8 mouse cellular contexts compared by ENCODE assay signal in genomic region chr2:74668370-74669229, GRCm38 (mm10). TPM values are rescaled to one million over a fixed set of nuclear protein-coding genes. Genes with fewer than 3 reads are reported as not detected.
A peak's percentile ranks its signal among the peaks of the same experiment; 100 is the strongest.
DNase-seq lines count a peak whose midpoint lies in the region; ATAC-seq and TF ChIP-seq lines count a peak whose summit lies in the region.
"Had no signal": no experiment of that assay in that cellular context is flagged by ENCODE, and none has a peak within 500 bp of the region (broad histone marks: within the 10 kb centered on the region; RNA-seq: fewer than 3 reads in every experiment).

No protein-coding gene starts in this region.

- H3K4me3 ChIP-seq in spleen, adult 2 months (ENCODE audit: extremely low read depth, insufficient read depth, insufficient read length) = 0 out of 2 replicates have a peak overlapping the region, but pooled peaks have one; percentile 4
- peak overlapping the region; percentile 10 for H3K4me3 ChIP-seq in forebrain, postnatal 0 days (ENCODE audit: low read depth, low read length)
- H3K4me3 ChIP-seq in limb, embryonic 14.5 days (replicated peaks; ENCODE audit: low read length) = peak overlapping the region; percentile 74
- peak overlapping the region; percentile 32 for H3K4me3 ChIP-seq in stomach, postnatal 0 days (ENCODE audit: low read depth, low read length)

- no peak overlapping the region for H3K27ac ChIP-seq in spleen, adult 2 months (ENCODE audit: insufficient read depth, low read length)
- no peak overlapping the region for H3K27ac ChIP-seq in forebrain, postnatal 0 days (ENCODE audit: low read depth, low read length)
- peak overlapping the region; percentile 96 for H3K27ac ChIP-seq in limb, embryonic 14.5 days (replicated peaks; ENCODE audit: low read depth, low read length)
- H3K27ac ChIP-seq in stomach, postnatal 0 days (replicated peaks) = no peak overlapping the region

- DNase-seq in spleen, adult 2 months (ENCODE audit: low read depth in 1 of 2, low spot score in 2 of 2) = no peak
- DNase-seq in spleen, postnatal 36 days (ENCODE audit: low spot score in 2 of 2) = no peak
- peak; percentile 55 for DNase-seq in forebrain, postnatal 0 days
- no peak for DNase-seq in limb, embryonic 14.5 days (ENCODE audit: low spot score)
- no peak for DNase-seq in stomach, postnatal 0 days (ENCODE audit: low spot score)
- no peak for DNase-seq in layer of hippocampus, postnatal 10 days (ENCODE audit: low spot score in 2 of 2)
- no peak for DNase-seq in adrenal gland, adult 2 months
- DNase-seq: layer of hippocampus, adult 9-11 months had no signal

- H3K27me3 ChIP-seq in spleen, adult 2 months (ENCODE audit: control insufficient read depth, insufficient read depth, low read length) = peaks cover 33% of the 10 kb centered on the region
- H3K27me3 ChIP-seq in forebrain, postnatal 0 days (ENCODE audit: insufficient read depth, low read length) = peaks cover 95% of the 10 kb centered on the region
- peaks cover 29% of the 10 kb centered on the region; the same call in 1 of the 2 replicates for H3K27me3 ChIP-seq in limb, embryonic 14.5 days (ENCODE audit: control insufficient read depth, insufficient read depth, low read length)
- H3K27me3 ChIP-seq in stomach, postnatal 0 days (ENCODE audit: control insufficient read depth, insufficient read depth, low read length) = peaks cover 54% of the 10 kb centered on the region; the same call in 1 of the 2 replicates

- no peak for TF ChIP-seq POLR2A in spleen, adult 2 months (IDR thresholded peaks at IDR 0.05; ENCODE audit: low read depth, low read length)
- peak; percentile 19; the same call in 1 of the 2 replicates for TF ChIP-seq POLR2A in limb, embryonic 14.5 days (IDR thresholded peaks at IDR 0.05; ENCODE audit: borderline replicate concordance, extremely low read depth, insufficient read depth, insufficient read length)

- H3K9me3 ChIP-seq in forebrain, postnatal 0 days (ENCODE audit: low read length) = no peaks in the 10 kb centered on the region
- no peaks in the 10 kb centered on the region for H3K9me3 ChIP-seq in limb, embryonic 14.5 days (ENCODE audit: control insufficient read depth, low read length)
- H3K9me3 ChIP-seq in stomach, postnatal 0 days (ENCODE audit: control insufficient read depth, low read length) = no peaks in the 10 kb centered on the region

- H3K36me3 ChIP-seq in spleen, adult 2 months (ENCODE audit: control insufficient read depth, insufficient read depth, low read length) = no peaks in the 10 kb centered on the region
- no peaks in the 10 kb centered on the region for H3K36me3 ChIP-seq in forebrain, postnatal 0 days (ENCODE audit: insufficient read depth)
- H3K36me3 ChIP-seq in limb, embryonic 14.5 days (ENCODE audit: control insufficient read depth, insufficient read depth, low read length) = peaks cover 9% of the 10 kb centered on the region
- no peaks in the 10 kb centered on the region for H3K36me3 ChIP-seq in stomach, postnatal 0 days (ENCODE audit: control insufficient read depth, insufficient read depth, low read length)

- no peak overlapping the region for H3K9ac ChIP-seq in forebrain, postnatal 0 days
- H3K9ac ChIP-seq in limb, embryonic 14.5 days (ENCODE audit: low read depth, low read length, severe bottlenecking) = peak overlapping the region; percentile 99
- no peak overlapping the region for H3K9ac ChIP-seq in stomach, postnatal 0 days (ENCODE audit: low read length)

- H3K4me1 ChIP-seq in spleen, adult 2 months (ENCODE audit: control insufficient read depth, insufficient read depth, insufficient read length) = peaks cover 2% of the 10 kb centered on the region
- H3K4me1 ChIP-seq in forebrain, postnatal 0 days (ENCODE audit: insufficient read depth) = no peaks in the 10 kb centered on the region
- peaks cover 5% of the 10 kb centered on the region for H3K4me1 ChIP-seq in limb, embryonic 14.5 days (ENCODE audit: control insufficient read depth, insufficient read depth, low read length)
- no peaks in the 10 kb centered on the region for H3K4me1 ChIP-seq in stomach, postnatal 0 days (replicated peaks; ENCODE audit: control insufficient read depth, insufficient read depth)

- peak overlapping the region; percentile 37 for H3K4me2 ChIP-seq in forebrain, postnatal 0 days (ENCODE audit: low read depth)
- peak overlapping the region; percentile 96 for H3K4me2 ChIP-seq in limb, embryonic 14.5 days (replicated peaks; ENCODE audit: low read depth, low read length, severe bottlenecking)
- peak overlapping the region; percentile 52 for H3K4me2 ChIP-seq in stomach, postnatal 0 days (replicated peaks; ENCODE audit: low read depth)

- TF ChIP-seq CTCF in spleen, adult 2 months (IDR thresholded peaks at IDR 0.05; ENCODE audit: extremely low read depth, insufficient read depth, insufficient read length, insufficient replicate concordance) = no peak
- TF ChIP-seq CTCF in forebrain, postnatal 0 days (IDR thresholded peaks at IDR 0.05; ENCODE audit: low read depth) = no peak
- TF ChIP-seq CTCF in stomach, postnatal 0 days (IDR thresholded peaks at IDR 0.05; ENCODE audit: low read depth) = no peak

- WGBS in spleen, adult 2 months = 2% methylated on average over 70 of the region's 74 CpGs
- WGBS in forebrain, postnatal 0 days = 3% methylated on average over 68 of the region's 74 CpGs
- under 1% methylated on average over 38 of the region's 74 CpGs for WGBS in limb, embryonic 14.5 days
- 1% methylated on average over 69 of the region's 74 CpGs for WGBS in stomach, postnatal 0 days

- TF ChIP-seq EP300 in stomach, postnatal 0 days (optimal IDR thresholded peaks at IDR 0.05) = no peak

- ATAC-seq in forebrain, postnatal 0 days = peak; percentile 58; the same call in 1 of the 2 replicates
- ATAC-seq in limb, embryonic 14.5 days (ENCODE audit: low FRiP score, low read depth) = peak; percentile 5
- 0 out of 2 replicates have a peak, but pooled peaks have one; percentile 29 for ATAC-seq in stomach, postnatal 0 days (ENCODE audit: low FRiP score, low TSS enrichment)

RNA-seq across cellular contexts. Expression of gene Hoxd13, which starts 0.5 kb away (rescaled TPM):
- polyA plus RNA-seq in spleen, adult 2 months (2012; rRNA removed) = not detected in 2 replicates
- total RNA-seq in forebrain, postnatal 0 days (2014; rRNA removed) = not detected in 2 replicates
- not detected in 2 replicates for polyA plus RNA-seq in forebrain, postnatal 0 days (2015; fragmentation: Nextera tagmentation; extraction: Ambion mirVana)
- 109 and 150 TPM in 2 replicates for polyA plus RNA-seq in limb, embryonic 14.5 days (2012; rRNA removed)
- 54.6 and 70.5 TPM in 2 replicates for polyA plus RNA-seq in limb, embryonic 14.5 days (2014; fragmentation: Nextera tagmentation; extraction: Ambion mirVana)
- polyA plus RNA-seq in stomach, postnatal 0 days (2015; fragmentation: Nextera tagmentation; extraction: Ambion mirVana) = not detected in 2 replicates
- not detected for total RNA-seq in layer of hippocampus, postnatal 10 days (2021)
- not detected for total RNA-seq in adrenal gland, adult 2 months (2021)
- not detected in 2 replicates for polyA plus RNA-seq in adrenal gland, adult 2 months (2012; rRNA removed)

RNA-seq across cellular contexts. Expression of gene Hoxd12, which starts 6.2 kb away (rescaled TPM):
- not detected in 2 replicates for polyA plus RNA-seq in spleen, adult 2 months (2012; rRNA removed)
- total RNA-seq in forebrain, postnatal 0 days (2014; rRNA removed) = not detected in 2 replicates
- not detected in 2 replicates for polyA plus RNA-seq in forebrain, postnatal 0 days (2015; fragmentation: Nextera tagmentation; extraction: Ambion mirVana)
- 43.3 and 58.3 TPM in 2 replicates for polyA plus RNA-seq in limb, embryonic 14.5 days (2012; rRNA removed)
- polyA plus RNA-seq in limb, embryonic 14.5 days (2014; fragmentation: Nextera tagmentation; extraction: Ambion mirVana) = 38.4 and 53.0 TPM in 2 replicates
- polyA plus RNA-seq in stomach, postnatal 0 days (2015; fragmentation: Nextera tagmentation; extraction: Ambion mirVana) = not detected in 2 replicates
- not detected for total RNA-seq in layer of hippocampus, postnatal 10 days (2021)
- not detected for total RNA-seq in adrenal gland, adult 2 months (2021)
- polyA plus RNA-seq in adrenal gland, adult 2 months (2012; rRNA removed) = not detected in 2 replicates

RNA-seq across cellular contexts. Expression of gene Evx2, which starts 9.2 kb away (rescaled TPM):
- not detected in 2 replicates for polyA plus RNA-seq in spleen, adult 2 months (2012; rRNA removed)
- total RNA-seq in forebrain, postnatal 0 days (2014; rRNA removed) = not detected in 2 replicates
- polyA plus RNA-seq in forebrain, postnatal 0 days (2015; fragmentation: Nextera tagmentation; extraction: Ambion mirVana) = not detected in 2 replicates
- 8.9 and 15.2 TPM in 2 replicates for polyA plus RNA-seq in limb, embryonic 14.5 days (2012; rRNA removed)
- polyA plus RNA-seq in limb, embryonic 14.5 days (2014; fragmentation: Nextera tagmentation; extraction: Ambion mirVana) = 2.3 and 3.4 TPM in 2 replicates
- not detected in 2 replicates for polyA plus RNA-seq in stomach, postnatal 0 days (2015; fragmentation: Nextera tagmentation; extraction: Ambion mirVana)
- total RNA-seq in layer of hippocampus, postnatal 10 days (2021) = not detected
- not detected for total RNA-seq in adrenal gland, adult 2 months (2021)
- polyA plus RNA-seq in adrenal gland, adult 2 months (2012; rRNA removed) = not detected in 2 replicates

RNA-seq across cellular contexts. Expression of gene Hoxd11, which starts 10.8 kb away (rescaled TPM):
- polyA plus RNA-seq in spleen, adult 2 months (2012; rRNA removed) = not detected in 2 replicates
- total RNA-seq in forebrain, postnatal 0 days (2014; rRNA removed) = not detected in 2 replicates
- polyA plus RNA-seq in forebrain, postnatal 0 days (2015; fragmentation: Nextera tagmentation; extraction: Ambion mirVana) = not detected in 2 replicates
- 40.0 and 60.8 TPM in 2 replicates for polyA plus RNA-seq in limb, embryonic 14.5 days (2012; rRNA removed)
- 21.4 and 30.0 TPM in 2 replicates for polyA plus RNA-seq in limb, embryonic 14.5 days (2014; fragmentation: Nextera tagmentation; extraction: Ambion mirVana)
- not detected in 2 replicates for polyA plus RNA-seq in stomach, postnatal 0 days (2015; fragmentation: Nextera tagmentation; extraction: Ambion mirVana)
- not detected for total RNA-seq in layer of hippocampus, postnatal 10 days (2021)
- total RNA-seq in adrenal gland, adult 2 months (2021) = not detected
- polyA plus RNA-seq in adrenal gland, adult 2 months (2012; rRNA removed) = not detected in 2 replicates

RNA-seq across cellular contexts. Expression of gene Hoxd10, which starts 23.1 kb away (rescaled TPM):
- polyA plus RNA-seq in spleen, adult 2 months (2012; rRNA removed) = not detected in 2 replicates
- total RNA-seq in forebrain, postnatal 0 days (2014; rRNA removed) = not detected in 2 replicates
- polyA plus RNA-seq in forebrain, postnatal 0 days (2015; fragmentation: Nextera tagmentation; extraction: Ambion mirVana) = not detected in 2 replicates
- 37.9 and 39.4 TPM in 2 replicates for polyA plus RNA-seq in limb, embryonic 14.5 days (2012; rRNA removed)
- polyA plus RNA-seq in limb, embryonic 14.5 days (2014; fragmentation: Nextera tagmentation; extraction: Ambion mirVana) = 18.3 and 26.1 TPM in 2 replicates
- polyA plus RNA-seq in stomach, postnatal 0 days (2015; fragmentation: Nextera tagmentation; extraction: Ambion mirVana) = 0.10 TPM in 1 of 2 replicates, not detected in the other
- total RNA-seq in layer of hippocampus, postnatal 10 days (2021) = not detected
- not detected for total RNA-seq in adrenal gland, adult 2 months (2021)
- not detected in 2 replicates for polyA plus RNA-seq in adrenal gland, adult 2 months (2012; rRNA removed)

Comparison
In these comparisons a context has a peak if more than half of its experiments do, and no peak if none do; other contexts are left out.
1. H3K4me3 ChIP-seq: peak in every context shown above with its lines; median percentile 74 in limb, embryonic 14.5 days; 32 in stomach, postnatal 0 days; 10 in forebrain, postnatal 0 days; 4 in spleen, adult 2 months.
2. ATAC-seq: peak in every context shown above with its lines; median percentile 58 in forebrain, postnatal 0 days; 29 in stomach, postnatal 0 days; 5 in limb, embryonic 14.5 days.
3. H3K4me2 ChIP-seq: peak in every context shown above with its lines; median percentile 96 in limb, embryonic 14.5 days; 52 in stomach, postnatal 0 days; 37 in forebrain, postnatal 0 days.
4. RNA of gene Hoxd13, which starts 0.5 kb away (polyA plus RNA-seq): 54.6 to 150 TPM in limb, embryonic 14.5 days; not detected in spleen, adult 2 months, not detected in forebrain, postnatal 0 days, not detected in stomach, postnatal 0 days and not detected in adrenal gland, adult 2 months; every median in the first group is over 10 times any median in the second.
5. RNA of gene Hoxd12, which starts 6.2 kb away (polyA plus RNA-seq): 38.4 to 58.3 TPM in limb, embryonic 14.5 days; not detected in spleen, adult 2 months, not detected in forebrain, postnatal 0 days, not detected in stomach, postnatal 0 days and not detected in adrenal gland, adult 2 months; every median in the first group is over 10 times any median in the second.